Mouse (Mus musculus): ENCODE measurements at regions not wholly inside any gene's neighbourhood (a gene's known extent, or its start where the extent isn't known, plus 50 kb on each side); places are given as distances from the start of the nearest gene placed in this dataset.
"Not testable (repeated sequence)": the region's sequence is repeated elsewhere in the genome, so short reads cannot be mapped to it uniquely, and the experiment has no call there.

- not testable (repeated sequence) for DNase-seq
Observed at GRCm38 (mm10) chr10:29044781-29045180, 58.7 kb upstream of the 2310057J18Rik start.

DNA sequence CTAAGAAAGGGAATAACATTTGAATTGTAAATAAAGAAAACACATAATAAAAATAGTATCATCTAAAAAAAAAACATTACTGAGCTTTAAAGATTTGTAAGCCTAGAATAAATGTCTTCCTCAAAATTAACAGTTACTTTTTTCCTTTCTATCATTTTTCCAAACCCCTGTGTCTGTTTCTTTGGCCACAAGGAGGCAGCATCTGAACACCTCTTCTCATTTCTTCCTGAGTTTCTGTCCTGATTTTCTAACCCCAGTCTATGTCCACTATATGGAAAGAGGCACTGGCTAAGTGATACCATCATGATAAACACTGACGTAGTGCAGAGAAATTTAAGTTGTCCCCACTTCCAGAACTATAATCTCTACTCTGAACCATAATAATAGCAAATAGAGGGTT lies 55.8 kb upstream of the Soga3 start:
- peak; percentile 8 for DNase-seq

Data from layer of hippocampus, adult 9-11 months (tissue).